Mouse (Mus musculus) liver, embryonic 12.5 days (tissue): ENCODE measurements around the gene Ebf4. TPM values are rescaled to one million over a fixed set of nuclear protein-coding genes. Genes with fewer than 3 reads are reported as not detected.

ENCODE experiments used
- ATAC-seq: fragments of 200-750 bp; cut with Nextera tagmentation; 2 replicates; pipeline ENCODE4 v1.8.0; 2017; ENCODE audit warnings: moderate number of reproducible peaks, mild to moderate bottlenecking, moderate library complexity
- H3K27ac ChIP-seq: fragments of 300-500 bp; sonication (generic); 2 replicates; pipeline ENCODE4 v1.5.1; 2016; ENCODE audit warnings: mild to moderate bottlenecking
- H3K27me3 ChIP-seq: fragments of 300-500 bp; sonication (generic); replicated peaks from 2 replicates; pipeline ENCODE4 v1.6.1; 2016; ENCODE audit warnings: mild to moderate bottlenecking, moderate library complexity
- H3K36me3 ChIP-seq: fragments of 300-500 bp; sonication (generic); 2 replicates; pipeline ENCODE4 v1.6.1; 2016; ENCODE audit warnings: mild to moderate bottlenecking, moderate library complexity
- H3K4me1 ChIP-seq: fragments of 300-500 bp; sonication (generic); 2 replicates; pipeline ENCODE4 v1.6.1; 2016
- H3K4me2 ChIP-seq: fragments of 300-500 bp; sonication (generic); 2 replicates; pipeline ENCODE4 v1.6.1; 2016; ENCODE audit warnings: mild to moderate bottlenecking, moderate library complexity
- H3K4me3 ChIP-seq: fragments of 300-500 bp; sonication (generic); 2 replicates; pipeline ENCODE4 v1.5.1; 2016; ENCODE audit warnings: mild to moderate bottlenecking, moderate library complexity
- H3K9ac ChIP-seq: fragments of 300-500 bp; sonication (generic); 2 replicates; pipeline ENCODE4 v1.6.1; 2016; ENCODE audit warnings: mild to moderate bottlenecking, moderate library complexity
- H3K9me3 ChIP-seq: fragments of 300-500 bp; sonication (generic); replicated peaks from 2 replicates; pipeline ENCODE4 v1.6.1; 2016; ENCODE audit warnings: mild to moderate bottlenecking, moderate library complexity
- WGBS: fragments of 180-500 bp; shearing (Covaris S2); methylation state at CpG from one replicate; pipeline ENCODE4 v1.1.7; 2016; ENCODE audit not compliant: insufficient replicate concordance; 5-methylcytosine and 5-hydroxymethylcytosine counted together
- polyA plus RNA-seq: library from polyadenylated mRNA; unstranded; fragments of >200 nt; fragmentation: Nextera tagmentation; extraction: Ambion mirVana; gene quantifications from 2 replicates; pipeline ENCODE4 v1.2.1, GENCODE M21; 2016

Ebf4 gene
- polyA plus RNA-seq, 1 experiment from 2014 or later: 0.41 TPM

DNA sequence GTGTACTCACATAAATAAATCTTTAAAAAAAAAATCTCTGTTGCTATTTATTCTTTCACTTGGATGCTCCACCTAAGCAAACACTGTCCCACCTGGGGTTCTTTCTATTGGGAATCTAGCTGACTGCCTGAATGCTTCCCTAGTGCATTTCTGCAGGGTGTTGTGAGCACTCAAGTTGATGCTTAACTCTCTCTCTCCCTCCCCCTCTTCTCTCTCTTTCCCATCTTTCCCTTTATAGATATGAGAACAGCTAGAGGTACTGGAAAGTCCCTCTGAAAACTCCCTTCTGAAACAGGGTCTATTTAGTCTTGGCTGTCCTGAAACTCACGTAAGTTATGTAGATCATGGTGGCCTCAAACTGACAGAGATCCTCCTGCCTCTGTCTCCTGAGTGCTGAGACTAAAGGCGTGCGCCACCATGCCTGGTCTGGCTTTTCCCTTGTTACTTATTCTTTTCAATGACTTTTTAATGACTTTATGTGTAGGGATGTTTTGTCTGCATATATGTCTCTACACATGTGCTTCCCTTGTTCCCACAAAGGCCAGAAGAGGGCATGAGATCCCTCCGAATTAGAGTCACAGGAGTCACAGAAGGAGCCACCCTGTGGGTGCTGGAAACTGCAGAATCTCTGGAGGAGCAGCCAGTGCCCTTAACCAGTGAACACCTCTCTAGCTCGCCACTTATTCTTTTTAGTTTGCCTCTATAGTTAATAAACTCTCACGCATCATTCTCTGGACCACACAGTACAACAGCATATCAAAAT is 119.3 kb downstream of the Ebf4 start:
- Histone ChIP-seq H3K4me1 (no peaks in the 10 kb centered on the region), H3K4me3 (no peak overlapping the region), H3K9me3 (no peaks in the 10 kb centered on the region), H3K36me3 (peaks cover 4% of the 10 kb centered on the region), H3K9ac (no peak overlapping the region), H3K27ac (no peak overlapping the region), H3K4me2 (no peak overlapping the region), H3K27me3 (no peaks in the 10 kb centered on the region; the same call in none of the 2 replicates)
- ATAC-seq: no peak
- WGBS: 54% methylated on average over 6 of the region's 6 CpGs

Other genes with a start within 250 kb of the Ebf4 start
- gene Tgm6, start 182.8 kb upstream of the Ebf4 start, polyA plus RNA-seq: not detected in 2 replicates
- gene Snrpb, start 115.8 kb upstream of the Ebf4 start, polyA plus RNA-seq: 436 and 453 TPM in 2 replicates
- gene Tmc2, start 100.0 kb upstream of the Ebf4 start, polyA plus RNA-seq: 0.04 TPM in 1 of 2 replicates, not detected in the other
- gene Nop56, start 20.7 kb upstream of the Ebf4 start, polyA plus RNA-seq: 377 and 389 TPM in 2 replicates
- 123 and 127 TPM in 2 replicates for gene Idh3b, start 10.6 kb upstream of the Ebf4 start, polyA plus RNA-seq
- gene Cpxm1, start 102.4 kb downstream of the Ebf4 start, polyA plus RNA-seq: 11.0 TPM in 2 replicates
- not detected in 2 replicates for gene Gm28372, start 110.1 kb downstream of the Ebf4 start, polyA plus RNA-seq
- not detected in 2 replicates for gene 1700020A23Rik, start 110.1 kb downstream of the Ebf4 start, polyA plus RNA-seq
- gene Tmem239, start 111.3 kb downstream of the Ebf4 start, polyA plus RNA-seq: not detected in 2 replicates
- gene Vps16, start 129.2 kb downstream of the Ebf4 start, polyA plus RNA-seq: 54.9 and 64.5 TPM in 2 replicates
- 5.2 and 5.7 TPM in 2 replicates for gene Pced1a, start 129.5 kb downstream of the Ebf4 start, polyA plus RNA-seq
- 51.3 and 57.7 TPM in 2 replicates for gene Ptpra, start 155.1 kb downstream of the Ebf4 start, polyA plus RNA-seq